Mouse (Mus musculus) liver, embryonic 16.5 days (tissue): ENCODE measurements around the gene Sarnp. TPM values are rescaled to one million over a fixed set of nuclear protein-coding genes. Genes with fewer than 3 reads are reported as not detected.
A peak's percentile ranks its signal among the peaks of the same experiment; 100 is the strongest.

Source experiments
- ATAC-seq: fragments of 200-750 bp; cut with Nextera tagmentation; 2 replicates; pipeline ENCODE4 v1.8.0; 2017; ENCODE audit warnings: low read depth, mild to moderate bottlenecking, moderate number of reproducible peaks, moderate library complexity
- H3K27ac ChIP-seq: fragments of 300-500 bp; sonication (generic); 2 replicates; pipeline ENCODE4 v1.5.1; 2014; ENCODE audit warnings: mild to moderate bottlenecking, low read length
- H3K27me3 ChIP-seq: fragments of 300-500 bp; sonication (generic); 2 replicates; pipeline ENCODE4 v1.6.1; 2014; ENCODE audit warnings: low read depth, low read length, mixed read lengths; ENCODE audit not compliant: control insufficient read depth, insufficient read depth
- H3K36me3 ChIP-seq: fragments of 300-500 bp; sonication (generic); 2 replicates; pipeline ENCODE4 v1.6.1; 2014; ENCODE audit warnings: mild to moderate bottlenecking; ENCODE audit not compliant: control insufficient read depth, insufficient read depth
- H3K4me1 ChIP-seq: fragments of 300-500 bp; sonication (generic); 2 replicates; pipeline ENCODE4 v1.6.1; 2014; ENCODE audit warnings: low read depth, low read length, mixed read lengths; ENCODE audit not compliant: control insufficient read depth
- H3K4me2 ChIP-seq: fragments of 300-500 bp; sonication (generic); 2 replicates; pipeline ENCODE4 v1.6.1; 2014; ENCODE audit warnings: low read depth, low read length, mixed read lengths
- H3K4me3 ChIP-seq: fragments of 300-500 bp; sonication (generic); 2 replicates; pipeline ENCODE4 v1.5.1; 2014; ENCODE audit warnings: low read depth, mild to moderate bottlenecking, low read length
- H3K9ac ChIP-seq: fragments of 300-500 bp; sonication (generic); 2 replicates; pipeline ENCODE4 v1.6.1; 2014; ENCODE audit warnings: low read depth, low read length
- H3K9me3 ChIP-seq: fragments of 300-500 bp; sonication (generic); replicated peaks from 2 replicates; pipeline ENCODE4 v1.6.1; 2016; ENCODE audit warnings: low read length; ENCODE audit not compliant: control insufficient read depth
- WGBS: fragments of 180-500 bp; shearing (Covaris S2); extraction: QIAGEN DNeasy Blood & Tissue Kit; methylation state at CpG from one replicate; pipeline ENCODE4 v1.1.7; 2014; ENCODE audit not compliant: insufficient replicate concordance; 5-methylcytosine and 5-hydroxymethylcytosine counted together
- polyA plus RNA-seq: library from polyadenylated mRNA; unstranded; fragments of >200 nt; fragmentation: Nextera tagmentation; extraction: Ambion mirVana; gene quantifications from 2 replicates; pipeline ENCODE4 v1.2.1, GENCODE M21; 2015

The Sarnp gene
- polyA plus RNA-seq, 1 experiment from 2014 or later, result 84.4 TPM

DNA sequence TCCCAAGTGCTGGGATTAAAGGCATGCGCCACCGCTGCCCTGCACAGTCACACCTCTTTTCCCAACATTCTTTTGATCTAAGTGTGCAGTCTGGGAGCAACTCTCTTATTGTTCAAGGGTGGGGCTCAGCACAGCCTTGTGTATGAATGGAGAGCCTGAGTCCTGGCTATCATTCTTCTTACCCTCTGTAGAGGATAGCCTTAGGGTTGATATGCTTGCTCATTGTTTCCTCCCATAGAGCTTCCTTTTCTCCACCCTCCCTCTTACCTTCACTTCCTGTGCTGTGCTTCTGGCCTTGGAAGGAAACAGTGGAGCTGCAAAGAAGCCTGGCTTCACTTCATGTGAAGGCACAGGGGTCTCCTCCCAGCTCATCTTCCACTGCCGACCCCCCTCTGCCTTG is 83.6 kb downstream of the Sarnp start, which contains the start of gene Cd63:
Gene Cd63 (plus strand): TSS at position 292 of the 400 bp plus-strand sequence.
- no peak for ATAC-seq

DNA sequence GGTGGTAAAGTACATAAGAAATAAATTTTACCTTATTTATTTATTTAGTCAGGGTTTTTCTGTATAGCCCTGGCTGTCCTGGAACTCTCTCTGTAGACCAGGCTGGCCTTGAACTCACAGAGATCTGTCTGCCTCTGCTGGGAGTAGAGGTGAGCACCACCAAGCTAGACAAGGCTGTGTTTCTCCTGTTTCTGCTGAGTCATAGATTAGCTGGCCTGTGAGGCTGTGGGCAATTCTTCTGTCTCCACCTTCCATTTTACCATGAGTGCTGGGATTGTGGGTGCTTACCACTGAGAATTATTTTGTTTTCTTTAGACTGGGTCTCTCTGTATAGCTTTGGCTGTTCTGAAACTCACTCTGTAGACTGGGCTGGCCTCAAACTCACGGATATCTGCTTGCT is 84.3 kb downstream of the Sarnp start:
- H3K4me2 ChIP-seq, result no peak overlapping the region
- ATAC-seq, result peak; percentile 32; the same call in 1 of the 2 replicates
- WGBS, result 48% methylated on average over 1 of the region's 1 CpGs

More for the DNA sequence above, 83.6 kb downstream of the Sarnp start, which contains the start of gene Cd63:
- no peak within 1 kb of the TSS for H3K9ac ChIP-seq
- no peak within 1 kb of the TSS for H3K4me2 ChIP-seq
- peaks cover 13% of the 10 kb centered on the region for H3K27me3 ChIP-seq
- H3K9me3 ChIP-seq, result no peaks in the 10 kb centered on the region
- 62% methylated on average over 3 of the region's 3 CpGs for WGBS
- H3K27ac ChIP-seq, result no peak within 1 kb of the TSS
- no peak within 1 kb of the TSS for H3K4me3 ChIP-seq
- H3K36me3 ChIP-seq, result no peaks in the 10 kb centered on the region
- H3K4me1 ChIP-seq, result no peaks in the 10 kb centered on the region; the same call in 1 of the 2 replicates

DNA sequence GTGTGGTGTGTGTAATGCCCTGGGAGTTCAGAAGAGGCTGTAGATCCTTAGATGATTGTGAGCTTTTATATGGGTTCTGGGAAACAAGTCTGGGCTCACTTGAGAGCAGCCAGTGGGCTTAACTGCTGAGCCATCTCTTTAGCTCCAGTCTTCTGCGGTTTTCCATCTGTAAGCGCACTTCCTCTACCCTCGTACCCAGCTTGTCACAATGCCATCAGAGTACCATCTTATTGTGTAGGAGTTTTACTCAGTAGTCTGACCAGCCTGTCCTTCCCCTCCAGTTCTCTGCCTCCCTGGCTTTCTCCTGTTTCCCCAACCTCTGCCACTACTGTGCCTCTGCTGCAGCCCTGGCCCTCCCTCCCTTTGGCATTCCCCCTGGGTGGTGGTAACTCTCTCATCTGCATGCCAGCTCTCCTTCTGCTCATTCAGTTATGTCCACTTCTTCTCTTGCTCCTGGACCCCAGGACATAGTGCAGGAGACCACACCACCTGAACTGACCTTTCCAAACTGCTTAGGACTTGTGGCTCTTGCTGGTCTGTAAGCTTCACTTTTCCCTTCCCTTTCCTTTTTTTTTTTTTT is 85.4 kb downstream of the Sarnp start:
- no peak overlapping the region for H3K9ac ChIP-seq
- no peaks in the 10 kb centered on the region for H3K27me3 ChIP-seq
- no peaks in the 10 kb centered on the region for H3K4me1 ChIP-seq
- no peaks in the 10 kb centered on the region for H3K36me3 ChIP-seq
- no peak overlapping the region for H3K4me3 ChIP-seq
- no peak overlapping the region for H3K4me2 ChIP-seq
- no peaks in the 10 kb centered on the region for H3K9me3 ChIP-seq
- 30% methylated on average over 3 of the region's 3 CpGs for WGBS
- no peak overlapping the region for H3K27ac ChIP-seq
- ATAC-seq, result no peak

More for the DNA sequence above, 84.3 kb downstream of the Sarnp start:
- no peak overlapping the region for H3K4me3 ChIP-seq
- H3K9me3 ChIP-seq, result no peaks in the 10 kb centered on the region
- no peak overlapping the region for H3K27ac ChIP-seq
- no peaks in the 10 kb centered on the region for H3K4me1 ChIP-seq
- H3K9ac ChIP-seq, result no peak overlapping the region
- H3K36me3 ChIP-seq, result no peaks in the 10 kb centered on the region
- H3K27me3 ChIP-seq, result peaks cover 6% of the 10 kb centered on the region

DNA sequence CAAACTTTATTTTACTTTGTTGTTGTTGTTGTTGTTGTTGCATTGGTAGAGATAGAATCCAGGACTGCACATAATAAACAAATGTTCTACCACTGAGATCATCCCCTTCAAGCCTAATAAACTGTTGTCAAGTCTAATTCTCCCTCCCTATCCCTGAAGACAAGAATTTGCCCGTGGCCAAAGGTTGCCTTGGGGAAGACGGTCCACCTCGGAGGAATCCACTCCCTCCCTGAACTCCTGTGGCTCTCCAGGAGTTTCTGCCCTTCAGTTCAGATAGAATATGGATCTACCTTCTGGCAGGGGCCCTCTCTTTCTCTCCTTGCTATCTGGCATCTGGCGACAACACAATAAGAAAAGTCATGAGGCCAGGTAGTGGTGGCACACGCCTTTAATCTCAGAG is 87.7 kb downstream of the Sarnp start:
- H3K4me3 ChIP-seq, result no peak overlapping the region
- no peak overlapping the region for H3K27ac ChIP-seq
- H3K4me1 ChIP-seq, result no peaks in the 10 kb centered on the region; the same call in 1 of the 2 replicates
- peaks cover 20% of the 10 kb centered on the region for H3K27me3 ChIP-seq
- H3K4me2 ChIP-seq, result no peak overlapping the region
- ATAC-seq, result no peak
- no peaks in the 10 kb centered on the region for H3K36me3 ChIP-seq
- no peak overlapping the region for H3K9ac ChIP-seq
- 61% methylated on average over 5 of the region's 5 CpGs for WGBS
- H3K9me3 ChIP-seq, result no peaks in the 10 kb centered on the region

DNA sequence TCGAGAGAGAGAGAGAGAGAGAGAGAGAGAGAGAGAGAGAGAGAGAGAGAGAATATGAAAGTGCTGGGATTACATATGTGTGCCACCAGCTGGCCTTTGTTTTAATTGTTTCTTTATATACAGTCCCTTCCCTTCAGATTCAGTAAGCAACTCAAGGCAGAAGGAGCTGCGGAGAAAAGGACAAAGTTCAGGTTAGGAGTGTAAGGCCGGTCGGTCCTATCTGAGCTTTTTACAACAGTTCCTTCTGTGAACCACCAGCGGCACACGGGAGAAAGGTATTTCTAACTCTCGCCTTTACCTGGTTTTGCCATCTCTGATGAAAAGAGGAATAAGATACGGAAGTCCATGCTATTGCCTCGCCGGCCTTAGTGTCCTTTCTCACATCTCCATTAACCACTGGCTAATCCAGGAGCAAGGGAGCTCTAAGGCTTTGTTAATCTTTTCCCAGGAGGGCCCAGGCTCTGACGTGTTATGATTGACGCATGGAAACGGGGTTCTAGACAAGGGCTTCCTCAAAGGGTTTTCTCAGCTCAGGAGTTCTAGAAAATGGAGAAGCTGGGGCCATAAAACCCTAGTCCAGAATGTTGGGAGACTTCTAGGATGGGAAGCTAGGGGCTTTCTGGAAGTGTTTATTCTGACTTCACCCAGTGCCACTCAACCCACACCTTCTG is 91.8 kb downstream of the Sarnp start:
- Histone ChIP-seq H3K4me1 (no peaks in the 10 kb centered on the region; the same call in 1 of the 2 replicates), H3K27me3 (peaks cover 37% of the 10 kb centered on the region), H3K36me3 (no peaks in the 10 kb centered on the region), H3K4me3 (peak overlapping the region; percentile 65), H3K9ac (peak overlapping the region; percentile 69; the same call in 1 of the 2 replicates), H3K27ac (no peak overlapping the region), H3K9me3 (no peaks in the 10 kb centered on the region), H3K4me2 (peak overlapping the region; percentile 72)
- WGBS, result 51% methylated on average over 13 of the region's 13 CpGs
- ATAC-seq, result no peak

DNA sequence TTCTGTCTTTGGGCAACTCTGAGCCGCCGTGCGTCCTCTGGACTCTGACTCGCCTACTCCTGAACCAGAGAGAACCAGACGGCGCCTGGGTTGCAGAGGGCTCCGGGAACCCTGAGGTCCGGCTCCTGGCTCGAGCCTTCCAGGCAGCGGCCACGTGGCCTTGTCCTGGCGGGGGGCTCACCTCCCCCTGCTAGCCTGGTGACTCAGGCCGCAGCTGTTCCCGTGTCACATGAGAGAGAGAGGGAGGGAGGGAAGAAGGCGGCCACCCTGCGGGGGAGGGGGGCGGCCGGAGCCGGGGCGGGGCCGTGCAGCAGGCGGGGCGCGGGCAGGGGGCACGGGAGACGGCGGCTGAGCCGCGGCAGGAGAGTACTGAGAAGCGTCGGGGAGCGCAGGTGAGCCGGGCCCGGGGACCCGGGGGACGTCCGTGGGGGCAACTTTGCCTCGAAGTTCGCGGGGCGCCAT is 92.5 kb downstream of the Sarnp start:
- Histone ChIP-seq H3K36me3 (no peaks in the 10 kb centered on the region), H3K9ac (peak overlapping the region; percentile 69), H3K4me2 (peak overlapping the region; percentile 72), H3K9me3 (no peaks in the 10 kb centered on the region), H3K4me3 (peak overlapping the region; percentile 65), H3K4me1 (no peaks in the 10 kb centered on the region; the same call in 1 of the 2 replicates), H3K27me3 (peaks cover 37% of the 10 kb centered on the region), H3K27ac (peak overlapping the region; percentile 14)
- peak; percentile 79 for ATAC-seq
- WGBS, result 2% methylated on average over 32 of the region's 41 CpGs

DNA sequence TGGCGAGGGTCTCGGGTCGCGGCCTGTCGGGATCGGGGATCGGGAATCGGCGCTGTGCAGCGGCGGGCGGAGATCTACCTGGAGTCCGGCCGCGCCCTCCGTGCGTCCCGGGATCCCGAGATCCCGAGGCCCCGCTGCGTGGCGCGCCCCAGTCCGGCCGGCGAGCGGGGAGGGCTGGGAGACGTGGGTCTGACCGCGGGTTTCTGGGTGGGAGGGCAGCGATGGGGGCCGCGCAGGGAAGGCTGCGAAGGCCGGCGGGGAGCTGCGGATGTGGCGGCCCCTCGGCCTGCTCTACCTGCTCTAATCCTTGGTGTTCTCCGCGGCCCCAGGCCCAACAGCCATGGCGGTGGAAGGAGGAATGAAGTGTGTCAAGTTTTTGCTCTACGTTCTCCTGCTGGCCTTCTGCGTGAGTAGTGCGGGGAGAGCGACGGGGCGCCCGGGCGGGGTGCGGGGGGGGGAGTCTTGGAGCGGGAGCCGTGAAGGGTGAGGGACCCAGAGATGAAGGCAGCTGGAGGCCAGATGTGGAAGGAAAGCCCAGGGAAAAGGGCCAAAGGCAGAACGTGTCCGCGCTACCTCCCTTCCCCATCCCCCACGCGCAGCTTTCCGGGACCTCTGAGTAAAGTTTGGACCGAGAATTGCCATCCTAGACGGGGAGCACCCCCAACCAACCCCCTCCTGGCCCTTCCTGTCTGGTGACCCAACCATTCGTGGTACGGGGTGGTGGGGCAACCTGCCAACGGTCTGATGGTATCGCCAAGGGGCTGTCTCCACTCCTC is 93.1 kb downstream of the Sarnp start:
- peaks cover 37% of the 10 kb centered on the region for H3K27me3 ChIP-seq
- ATAC-seq, result peak; percentile 12; the same call in 1 of the 2 replicates
- H3K9ac ChIP-seq, result peak overlapping the region; percentile 69
- no peaks in the 10 kb centered on the region; the same call in 1 of the 2 replicates for H3K4me1 ChIP-seq
- H3K4me3 ChIP-seq, result peak overlapping the region; percentile 65
- no peaks in the 10 kb centered on the region for H3K9me3 ChIP-seq
- 3% methylated on average over 65 of the region's 66 CpGs for WGBS
- H3K27ac ChIP-seq, result peak overlapping the region; percentile 14
- peak overlapping the region; percentile 72 for H3K4me2 ChIP-seq
- no peaks in the 10 kb centered on the region for H3K36me3 ChIP-seq

DNA sequence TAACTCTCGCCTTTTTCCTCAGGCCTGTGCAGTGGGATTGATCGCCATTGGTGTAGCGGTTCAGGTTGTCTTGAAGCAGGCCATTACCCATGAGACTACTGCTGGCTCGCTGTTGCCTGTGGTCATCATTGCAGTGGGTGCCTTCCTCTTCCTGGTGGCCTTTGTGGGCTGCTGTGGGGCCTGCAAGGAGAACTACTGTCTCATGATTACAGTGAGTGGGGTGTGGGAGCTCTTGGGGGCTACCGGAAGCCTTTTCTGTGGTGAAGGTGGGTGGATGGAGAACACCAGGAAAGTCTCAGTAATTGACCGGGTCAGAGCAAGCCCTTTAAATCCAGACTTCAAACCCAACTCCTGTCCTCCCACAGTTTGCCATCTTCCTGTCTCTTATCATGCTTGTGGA is 94.3 kb downstream of the Sarnp start:
- ATAC-seq, result no peak
- no peak overlapping the region for H3K4me3 ChIP-seq
- no peak overlapping the region for H3K27ac ChIP-seq
- peaks cover 37% of the 10 kb centered on the region for H3K27me3 ChIP-seq
- H3K4me1 ChIP-seq, result no peaks in the 10 kb centered on the region; the same call in 1 of the 2 replicates
- H3K9ac ChIP-seq, result no peak overlapping the region
- no peaks in the 10 kb centered on the region for H3K9me3 ChIP-seq
- H3K36me3 ChIP-seq, result no peaks in the 10 kb centered on the region
- no peak overlapping the region for H3K4me2 ChIP-seq
- WGBS, result 57% methylated on average over 6 of the region's 6 CpGs
